Mouse (Mus musculus) cerebellum, adult 2 months (tissue): Measurements from ENCODE around the gene Tef. TPM values are rescaled to one million over a fixed set of nuclear protein-coding genes. Genes with fewer than 3 reads are reported as not detected.

ENCODE experiments used
- DNase-seq, 2 experiments: peaks; one replicate each; pipeline ENCODE4 v3.0.0; 2021
- H3K27ac ChIP-seq: fragments of 200-500 bp; 2 replicates; pipeline ENCODE4 v1.5.1; 2012; ENCODE audit warnings: low read length, control low read depth, inconsistent platforms; ENCODE audit not compliant: insufficient read depth
- H3K27me3 ChIP-seq: fragments of 200-500 bp; 2 replicates; pipeline ENCODE4 v1.6.1; 2012; ENCODE audit warnings: inconsistent platforms, mild to moderate bottlenecking, low read length, moderate library complexity; ENCODE audit not compliant: control insufficient read depth, insufficient read depth
- H3K4me1 ChIP-seq: fragments of 200-500 bp; 2 replicates; pipeline ENCODE4 v1.6.1; 2011; ENCODE audit warnings: low read length; ENCODE audit not compliant: control insufficient read depth, insufficient read depth
- H3K4me3 ChIP-seq: fragments of 200-500 bp; replicated peaks from 2 replicates; pipeline ENCODE3; 2011; ENCODE audit warnings: mild to moderate bottlenecking, low read depth, low read length, control low read depth; ENCODE audit not compliant: insufficient read depth
- CTCF ChIP-seq: fragments of 200-500 bp; IDR thresholded peaks from 2 replicates; pipeline ENCODE4 v1.5.1; 2011; ENCODE audit warnings: low read depth, mild to moderate bottlenecking, control low read depth, low read length, moderate library complexity, borderline replicate concordance; ENCODE audit not compliant: insufficient read depth
- POLR2A ChIP-seq: fragments of 200-500 bp; IDR thresholded peaks from 2 replicates; pipeline ENCODE4 v1.6.1; 2011; ENCODE audit warnings: low read length, control low read depth, borderline replicate concordance; ENCODE audit not compliant: insufficient read depth
- WGBS: fragments of 180-500 bp; shearing (Covaris S2); methylation state at CpG from one replicate; pipeline ENCODE4 v1.1.7; 2018; 5-methylcytosine and 5-hydroxymethylcytosine counted together
- polyA plus RNA-seq: library from polyadenylated mRNA; depleted of rRNA; stranded (reverse); fragments of >200 nt; gene quantifications from 2 replicates; pipeline ENCODE4 v1.2.3, GENCODE M21; 2012

Gene Tef
- polyA plus RNA-seq, 1 experiment, result 288 TPM

DNA sequence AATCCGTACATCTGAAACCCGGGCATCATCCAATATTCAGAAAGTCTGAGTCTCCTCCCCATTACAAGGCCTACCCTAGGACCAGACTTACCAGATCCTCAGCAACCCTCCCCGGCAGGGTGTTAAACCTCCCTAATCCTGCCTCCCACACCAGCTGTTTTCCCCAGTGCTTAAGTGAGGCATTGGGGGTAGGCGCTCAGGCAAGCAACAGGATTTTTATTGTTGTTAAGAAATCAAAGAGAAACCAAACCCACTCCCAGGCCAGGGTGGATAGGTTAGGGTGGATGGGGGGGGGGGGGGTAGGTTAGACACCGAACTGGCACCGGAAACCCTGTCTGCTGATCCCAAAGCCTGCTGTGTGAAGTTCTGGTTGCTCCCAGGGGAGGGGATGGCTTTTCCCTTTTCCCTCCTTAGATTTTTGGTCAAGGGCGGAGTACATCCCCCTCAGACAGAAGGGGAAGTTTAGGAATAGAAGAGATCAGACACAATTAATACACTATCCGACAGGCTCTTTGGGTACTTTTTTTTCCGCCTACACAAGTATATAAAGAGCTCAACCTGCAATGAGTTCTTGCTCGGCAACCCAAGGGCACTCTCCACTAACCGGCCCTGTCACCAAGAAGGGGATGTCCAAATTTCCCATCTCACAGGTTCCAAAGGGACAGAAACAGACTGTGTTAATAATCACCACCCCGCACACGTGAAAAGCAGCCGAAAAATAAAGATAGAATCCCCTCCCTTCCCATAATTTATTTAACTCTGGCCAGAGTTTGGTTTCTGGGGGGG is 54.9 kb downstream of the Tef start:
- Histone ChIP-seq H3K27ac (peak overlapping the region; percentile 88), H3K27me3 (no peaks in the 10 kb centered on the region), H3K4me1 (peaks cover 14% of the 10 kb centered on the region), H3K4me3 (peak overlapping the region; percentile 83)
- WGBS, result 0% methylated on average over 14 of the region's 14 CpGs
- DNase-seq, result peak in 1 of 2 experiments; percentile 53
- TF ChIP-seq POLR2A (0 out of 2 replicates have a peak, but pooled peaks have one; percentile 6), CTCF (no peak)

- WGBS, result under 1% methylated on average over 33 of the region's 33 CpGs
- H3K4me3 ChIP-seq, result peak overlapping the region; percentile 83
- peak overlapping the region; percentile 88 for H3K27ac ChIP-seq
- no peaks in the 10 kb centered on the region for H3K27me3 ChIP-seq
- TF ChIP-seq POLR2A (no peak), CTCF (no peak)
- peaks cover 11% of the 10 kb centered on the region; the same call in 1 of the 2 replicates for H3K4me1 ChIP-seq
- no peak for DNase-seq
Observed at GRCm38 (mm10) chr15:81857724-81858116, 55.5 kb downstream of the Tef start.

DNA sequence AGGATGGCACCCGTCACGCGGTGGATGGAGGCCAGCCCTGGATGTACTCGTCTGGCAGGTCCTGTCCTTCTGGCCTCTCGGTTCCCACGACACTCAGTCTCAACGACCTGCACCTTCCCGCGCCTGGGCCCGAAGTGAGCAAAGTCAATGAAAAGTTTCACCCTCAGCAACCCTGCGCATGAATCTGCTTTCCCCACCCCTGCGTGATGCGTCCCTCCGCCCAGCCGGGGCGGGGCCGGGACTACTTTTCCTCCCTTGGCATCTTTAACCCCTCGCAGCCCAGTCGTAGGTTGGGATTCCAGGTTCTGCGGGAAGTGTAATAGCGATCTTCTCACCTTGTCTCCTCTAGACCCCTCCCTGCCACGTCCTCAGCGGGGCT is 55.9 kb downstream of the Tef start:
- TF ChIP-seq POLR2A (peak; percentile 99), CTCF (no peak)
- Histone ChIP-seq H3K27ac (peak overlapping the region; percentile 100), H3K4me3 (peak overlapping the region; percentile 83), H3K27me3 (no peaks in the 10 kb centered on the region), H3K4me1 (peaks cover 7% of the 10 kb centered on the region; the same call in 1 of the 2 replicates)
- under 1% methylated on average over 23 of the region's 23 CpGs for WGBS
- DNase-seq, result peak; percentile 94 to 98

DNA sequence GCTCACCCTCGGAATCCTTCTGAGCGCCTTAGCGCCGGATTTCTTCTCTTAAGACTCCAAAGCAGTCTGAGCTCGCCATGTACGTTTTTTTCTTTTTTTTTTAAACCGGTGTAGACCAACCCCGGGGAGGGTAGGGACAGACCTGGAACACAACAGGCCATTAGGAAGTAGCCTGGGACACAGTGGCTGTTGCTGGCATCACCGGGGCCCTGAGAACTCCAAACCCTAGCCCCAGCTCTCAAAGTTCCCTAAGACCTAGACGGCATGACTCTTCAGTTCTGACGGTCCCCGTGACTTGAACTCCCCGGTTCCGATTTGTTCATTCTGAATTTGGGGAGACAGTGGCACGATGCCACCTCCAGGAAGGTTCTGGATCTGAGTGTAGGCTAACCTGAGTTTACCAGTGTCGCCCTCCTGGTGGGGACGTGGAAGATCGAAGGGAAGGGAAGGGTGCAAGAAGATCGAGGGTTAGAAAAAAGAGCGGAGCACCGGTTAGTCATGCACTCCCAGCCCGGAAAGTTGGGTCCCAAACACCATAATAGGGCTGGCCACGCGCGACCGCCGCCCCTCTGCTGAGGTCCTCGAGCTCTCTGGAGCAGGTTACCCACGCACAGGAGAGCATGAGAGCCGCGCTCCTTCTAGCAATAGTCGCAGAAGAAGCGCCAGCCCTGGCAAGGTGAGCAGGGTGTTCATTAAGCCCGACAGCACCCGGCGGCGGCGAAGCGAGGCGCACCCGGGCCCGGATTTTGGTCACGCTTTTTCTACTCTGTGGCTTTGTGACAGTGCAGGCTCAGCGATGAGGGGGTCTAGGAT is 56.5 kb downstream of the Tef start, which contains the start of gene Tob2:
Tob2 (minus strand) TSS at position 280 of the 813 bp plus-strand sequence.
- WGBS, result under 1% methylated on average over 44 of the region's 44 CpGs

DNA sequence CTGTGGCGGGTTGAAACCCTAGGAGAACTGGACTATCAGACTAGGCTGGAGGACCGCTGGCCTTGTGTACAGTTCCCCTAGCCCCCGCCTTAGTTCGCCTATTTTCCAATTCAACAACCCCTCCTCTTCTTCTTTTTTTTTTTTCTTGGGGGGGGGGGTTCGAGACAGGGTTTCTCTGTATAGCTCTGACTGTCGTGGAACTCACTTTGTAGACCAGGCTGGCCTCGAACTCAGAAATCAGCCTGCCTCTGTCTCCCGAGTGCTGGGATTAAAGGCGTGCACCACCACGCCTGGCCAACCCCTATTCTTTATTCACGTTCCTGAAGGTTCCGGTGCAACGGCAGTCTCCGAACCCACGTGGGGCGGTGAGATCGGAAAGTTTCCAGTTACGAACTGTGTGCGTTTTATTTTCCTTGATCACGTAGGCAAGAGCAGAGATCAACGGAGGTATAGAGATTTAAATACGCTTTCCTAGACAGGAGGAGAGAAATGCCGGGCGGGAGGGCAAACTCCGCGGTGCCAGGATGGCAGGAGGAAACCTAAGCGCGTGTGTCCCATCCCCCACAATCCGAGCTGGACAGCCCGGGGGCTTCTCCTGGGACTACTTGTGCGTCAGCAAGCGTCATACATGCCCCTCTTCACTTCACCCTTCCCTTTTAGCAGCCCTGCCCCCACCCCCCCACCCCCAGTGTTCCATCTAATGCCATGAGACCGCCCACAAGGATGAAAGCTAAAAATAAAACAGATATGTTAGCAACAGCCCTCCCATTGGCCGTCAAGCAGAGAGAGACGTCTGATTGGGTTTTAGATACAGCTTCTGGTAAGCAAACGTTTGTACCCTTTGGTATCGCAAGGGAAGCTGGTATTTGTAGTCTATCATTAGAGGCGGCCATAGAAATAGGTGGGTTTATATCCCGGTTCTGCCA is 57.4 kb downstream of the Tef start:
- H3K27me3 ChIP-seq, result no peaks in the 10 kb centered on the region
- TF ChIP-seq CTCF (no peak), POLR2A (no peak; the same call in 1 of the 2 replicates)
- H3K27ac ChIP-seq, result peak overlapping the region; percentile 100
- WGBS, result under 1% methylated on average over 39 of the region's 39 CpGs
- H3K4me3 ChIP-seq, result peak overlapping the region; percentile 85
- H3K4me1 ChIP-seq, result peaks cover 7% of the 10 kb centered on the region; the same call in 1 of the 2 replicates
- DNase-seq, result peak; percentile 93 to 96

More for the DNA sequence above, 56.5 kb downstream of the Tef start, which contains the start of gene Tob2:
- peak within 1 kb of the TSS; percentile 100 for H3K27ac ChIP-seq
- peaks cover 7% of the 10 kb centered on the region; the same call in 1 of the 2 replicates for H3K4me1 ChIP-seq
- DNase-seq, result peak; percentile 79 to 82
- H3K27me3 ChIP-seq, result no peaks in the 10 kb centered on the region
- H3K4me3 ChIP-seq, result peak within 1 kb of the TSS; percentile 85
- no peak for TF ChIP-seq POLR2A
- TF ChIP-seq CTCF, result no peak; the same call in 1 of the 2 replicates

GRCm38 (mm10) chr15:81860471-81861135 is 58.4 kb downstream of the Tef start:
- Histone ChIP-seq H3K4me3 (no peak overlapping the region), H3K27me3 (no peaks in the 10 kb centered on the region), H3K4me1 (peaks cover 4% of the 10 kb centered on the region; the same call in 1 of the 2 replicates), H3K27ac (peak overlapping the region; percentile 80)
- WGBS, result 14% methylated on average over 8 of the region's 8 CpGs
- peak in 1 of 2 experiments; percentile 54 for DNase-seq
- TF ChIP-seq POLR2A (no peak), CTCF (no peak)

GRCm38 (mm10) chr15:81864238-81864637 is 62.0 kb downstream of the Tef start:
- H3K27me3 ChIP-seq, result no peaks in the 10 kb centered on the region
- 96% methylated on average over 7 of the region's 7 CpGs for WGBS
- H3K4me1 ChIP-seq, result peaks cover 4% of the 10 kb centered on the region; the same call in 1 of the 2 replicates
- no peak for DNase-seq
- H3K4me3 ChIP-seq, result no peak overlapping the region
- H3K27ac ChIP-seq, result no peak overlapping the region
- no peak for TF ChIP-seq CTCF
- no peak for TF ChIP-seq POLR2A
